In the genomic region with DNA sequence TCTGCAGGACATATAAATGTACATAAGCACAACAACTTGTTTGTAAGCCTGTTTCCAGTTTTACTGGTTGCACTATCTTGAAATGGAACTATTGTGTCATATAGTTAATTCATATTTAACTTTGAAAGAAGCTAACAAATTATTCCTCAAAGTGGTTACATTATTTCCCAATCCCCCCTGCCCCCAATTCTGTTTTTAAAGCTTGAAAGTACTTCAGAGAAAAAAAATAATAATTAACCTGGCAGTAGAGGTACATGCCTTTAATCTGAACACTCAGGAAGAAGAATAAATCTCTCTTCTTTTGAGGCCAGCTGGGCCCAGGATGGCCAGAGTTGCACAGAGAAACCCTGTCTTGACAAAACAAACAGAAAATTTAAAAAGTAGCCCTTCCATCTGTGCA, we compare ENCODE assay signal across 28 mouse cellular contexts.
"Had no signal": no experiment of that assay in that cellular context is flagged by ENCODE, and none has a peak within 500 bp of the region (broad histone marks: within the 10 kb centered on the region; RNA-seq: fewer than 3 reads in every experiment).

No protein-coding gene starts in this region.

- H3K27me3 ChIP-seq: embryonic facial prominence, embryonic 12.5 days; embryonic facial prominence, embryonic 13.5 days; embryonic facial prominence, embryonic 15.5 days; forebrain, embryonic 12.5 days; forebrain, embryonic 13.5 days; forebrain, embryonic 15.5 days had no signal

- ATAC-seq: forebrain, embryonic 13.5 days; forebrain, embryonic 14.5 days; forebrain, embryonic 15.5 days; forebrain, embryonic 16.5 days; forebrain, postnatal 0 days had no signal

- H3K4me3 ChIP-seq: embryonic facial prominence, embryonic 10.5 days; embryonic facial prominence, embryonic 12.5 days; embryonic facial prominence, embryonic 13.5 days; embryonic facial prominence, embryonic 15.5 days; erythroblast, embryonic 14.5 days; forebrain, embryonic 10.5 days; forebrain, embryonic 12.5 days; forebrain, embryonic 13.5 days; forebrain, embryonic 15.5 days; gastrocnemius, adult 2 months had no signal

- H3K4me1 ChIP-seq: forebrain, embryonic 15.5 days had no signal

- H3K4me2 ChIP-seq: embryonic facial prominence, embryonic 12.5 days; embryonic facial prominence, embryonic 13.5 days; embryonic facial prominence, embryonic 15.5 days; forebrain, embryonic 12.5 days; forebrain, embryonic 13.5 days; forebrain, embryonic 15.5 days had no signal

- H3K9ac ChIP-seq: embryonic facial prominence, embryonic 12.5 days; embryonic facial prominence, embryonic 13.5 days; embryonic facial prominence, embryonic 15.5 days; forebrain, embryonic 12.5 days; forebrain, embryonic 13.5 days; forebrain, embryonic 15.5 days; forebrain, postnatal 0 days had no signal

- H3K36me3 ChIP-seq: embryonic facial prominence, embryonic 10.5 days; embryonic facial prominence, embryonic 12.5 days; embryonic facial prominence, embryonic 13.5 days; embryonic facial prominence, embryonic 15.5 days; forebrain, embryonic 10.5 days; forebrain, embryonic 12.5 days; forebrain, embryonic 15.5 days had no signal

- H3K27ac ChIP-seq: embryonic facial prominence, embryonic 10.5 days; embryonic facial prominence, embryonic 12.5 days; embryonic facial prominence, embryonic 13.5 days; embryonic facial prominence, embryonic 15.5 days; forebrain, embryonic 10.5 days; forebrain, embryonic 12.5 days; forebrain, embryonic 13.5 days; forebrain, embryonic 15.5 days; gastrocnemius, adult 2 months had no signal

- DNase-seq: cerebellum, adult 18-20 months; cerebellum, adult 2 months; cerebellum, adult 8-10 months; cerebellum, adult 9-10 months; cerebellum, adult 9-11 months; cerebellum, postnatal 10 days; cerebellum, postnatal 14 days; cerebellum, postnatal 25 days; cerebellum, postnatal 36 days; embryo, embryonic 11 days; forebrain, postnatal 0 days; gastrocnemius, adult 2 months; gastrocnemius, postnatal 10 days; gastrocnemius, postnatal 14 days; gastrocnemius, postnatal 25 days; gastrocnemius, postnatal 36 days; heart, adult 11 months had no signal

- H3K9me3 ChIP-seq: embryonic facial prominence, embryonic 10.5 days; embryonic facial prominence, embryonic 12.5 days; embryonic facial prominence, embryonic 13.5 days; embryonic facial prominence, embryonic 15.5 days; forebrain, embryonic 10.5 days; forebrain, embryonic 12.5 days; forebrain, embryonic 13.5 days; forebrain, embryonic 15.5 days had no signal
